Mouse (Mus musculus) thymus, postnatal 25 days (tissue): ENCODE measurements around the gene Upk3a.
A peak's percentile ranks its signal among the peaks of the same experiment; 100 is the strongest.
"Not testable (repeated sequence)": the region's sequence is repeated elsewhere in the genome, so short reads cannot be mapped to it uniquely, and the experiment has no call there.

ENCODE experiments used
- DNase-seq: peaks from one replicate; pipeline ENCODE4 v3.0.0; 2022

Gene Upk3a

DNA sequence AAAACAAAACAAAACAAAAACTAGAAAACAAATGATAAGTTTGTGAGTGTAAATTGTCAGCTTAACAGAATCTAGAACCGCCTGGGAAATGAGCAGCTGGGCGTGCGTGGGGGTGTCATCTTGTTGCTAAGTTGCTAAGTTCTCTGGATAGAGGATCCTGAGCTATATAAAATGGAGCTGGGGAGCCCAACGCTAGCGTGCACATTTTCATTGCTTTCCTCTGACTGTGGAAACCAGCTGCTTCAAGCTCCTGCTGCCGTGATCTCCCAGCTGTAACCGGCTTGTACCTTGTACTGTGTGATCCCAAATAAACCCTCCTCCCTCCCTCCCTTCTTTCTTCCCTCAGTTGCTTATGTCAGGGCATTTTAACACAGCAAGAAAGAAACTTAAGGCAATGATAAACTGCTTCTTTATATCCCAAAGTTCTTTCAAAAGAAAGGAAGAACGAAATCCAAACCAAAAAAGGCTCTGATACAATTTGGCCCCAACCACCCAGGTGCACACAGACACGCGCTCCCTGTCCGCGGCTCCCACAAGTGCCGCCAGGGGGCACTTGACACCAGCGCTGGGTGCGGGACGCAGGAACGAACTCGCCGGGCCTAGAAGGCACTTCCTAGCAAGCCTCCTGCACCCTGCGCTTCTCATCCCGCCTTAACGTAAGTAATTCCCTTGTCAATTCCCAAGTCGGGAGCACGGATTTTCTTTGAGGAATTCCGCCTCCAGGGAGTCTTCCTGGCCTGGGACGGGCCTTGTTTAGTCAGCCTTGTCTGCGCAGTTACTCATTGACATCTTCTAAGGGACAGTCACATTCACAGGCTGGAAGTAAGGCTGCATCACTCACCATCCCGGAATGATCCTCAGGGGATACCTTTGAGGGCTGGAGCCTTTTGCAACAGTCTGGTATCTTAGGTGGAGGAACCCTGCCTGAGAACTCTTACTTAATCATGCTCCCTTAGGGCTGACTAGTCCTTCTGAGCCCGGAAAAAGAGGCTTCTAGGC lies 15.7 kb upstream of the Upk3a start:
- DNase-seq: peak; percentile 84

GRCm38 (mm10) chr15:85009666-85010065 lies 7.3 kb upstream of the Upk3a start:
- DNase-seq: no peak

- no peak for DNase-seq
These were observed 4.9 kb upstream of the Upk3a start for GRCm38 (mm10) chr15:85011895-85012661.

- no peak for DNase-seq
These were observed 4.3 kb upstream of the Upk3a start for GRCm38 (mm10) chr15:85012662-85013054.

GRCm38 (mm10) chr15:85015771-85016170 lies 1.2 kb upstream of the Upk3a start:
- DNase-seq: no peak

- DNase-seq: no peak
These were observed 5.3 kb downstream of the Upk3a start for GRCm38 (mm10) chr15:85022211-85022610.

GRCm38 (mm10) chr15:85026197-85026596 lies 9.3 kb downstream of the Upk3a start:
- no peak for DNase-seq

DNA sequence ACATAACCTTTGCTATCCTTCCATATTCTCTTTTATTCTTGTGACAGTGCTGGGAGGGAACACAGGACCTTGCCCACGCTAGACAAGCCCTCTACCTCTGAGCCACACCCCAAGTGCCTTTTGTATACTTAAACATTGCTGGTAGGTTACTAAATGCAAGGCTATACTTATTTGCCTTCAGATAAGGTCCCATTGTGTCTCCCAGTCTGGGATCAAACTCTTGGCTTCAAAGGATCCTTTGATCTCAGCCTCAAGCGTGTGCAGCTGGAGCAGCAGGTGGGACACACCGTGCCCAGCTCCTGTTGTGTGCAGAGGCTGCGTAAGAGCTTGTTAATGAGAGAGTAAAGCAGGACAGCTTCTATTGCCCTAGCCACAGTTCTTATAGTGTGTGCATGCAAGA lies 10.8 kb downstream of the Upk3a start:
- no peak for DNase-seq

GRCm38 (mm10) chr15:85028648-85029047 lies 11.7 kb downstream of the Upk3a start, which contains the start of gene Fam118a:
Gene Fam118a, plus strand, starts transcription at chr15:85028948.
- not testable (repeated sequence) for DNase-seq

DNA sequence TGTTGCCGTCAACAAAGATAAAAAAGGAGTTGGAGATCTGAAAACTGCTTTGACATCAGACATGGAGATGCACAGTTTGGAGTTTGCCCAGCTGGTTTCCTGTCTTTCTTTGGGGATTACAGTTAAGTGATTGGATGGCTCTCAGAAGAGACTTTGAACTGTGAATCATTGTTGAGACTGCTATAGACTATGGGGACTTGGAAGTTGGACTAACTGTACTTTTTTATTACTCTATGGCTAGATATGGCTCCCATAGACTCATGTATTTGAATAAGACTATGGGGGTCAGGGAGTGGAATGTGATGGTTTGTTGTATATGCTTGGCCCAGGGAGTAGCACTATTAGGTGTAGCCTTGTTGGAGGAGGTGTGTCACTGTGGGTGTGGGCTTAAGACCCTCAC lies 13.7 kb downstream of the Upk3a start:
- DNase-seq: not testable (repeated sequence)

GRCm38 (mm10) chr15:85031866-85032265 lies 14.9 kb downstream of the Upk3a start:
- DNase-seq: no peak

DNA sequence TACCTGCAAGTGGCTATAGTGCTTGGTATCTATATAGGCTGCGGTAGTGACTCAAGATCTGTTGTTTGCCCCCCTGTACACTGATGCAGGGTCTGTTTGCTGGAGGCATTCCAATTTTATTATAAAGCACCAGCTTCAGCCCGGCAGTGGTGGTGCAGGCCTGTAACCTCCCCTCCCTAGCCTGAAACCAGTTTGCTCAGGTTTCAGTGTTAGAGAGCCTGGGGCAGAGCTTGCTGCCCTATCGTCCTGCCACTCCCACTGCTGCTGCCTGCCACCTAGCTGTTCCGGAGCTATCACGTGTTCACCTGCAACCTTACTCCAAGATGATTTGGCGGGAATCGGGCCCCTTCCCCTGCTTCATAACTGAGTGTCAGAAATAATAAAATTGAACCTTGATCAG lies 17.0 kb downstream of the Upk3a start:
- not testable (repeated sequence) for DNase-seq

DNA sequence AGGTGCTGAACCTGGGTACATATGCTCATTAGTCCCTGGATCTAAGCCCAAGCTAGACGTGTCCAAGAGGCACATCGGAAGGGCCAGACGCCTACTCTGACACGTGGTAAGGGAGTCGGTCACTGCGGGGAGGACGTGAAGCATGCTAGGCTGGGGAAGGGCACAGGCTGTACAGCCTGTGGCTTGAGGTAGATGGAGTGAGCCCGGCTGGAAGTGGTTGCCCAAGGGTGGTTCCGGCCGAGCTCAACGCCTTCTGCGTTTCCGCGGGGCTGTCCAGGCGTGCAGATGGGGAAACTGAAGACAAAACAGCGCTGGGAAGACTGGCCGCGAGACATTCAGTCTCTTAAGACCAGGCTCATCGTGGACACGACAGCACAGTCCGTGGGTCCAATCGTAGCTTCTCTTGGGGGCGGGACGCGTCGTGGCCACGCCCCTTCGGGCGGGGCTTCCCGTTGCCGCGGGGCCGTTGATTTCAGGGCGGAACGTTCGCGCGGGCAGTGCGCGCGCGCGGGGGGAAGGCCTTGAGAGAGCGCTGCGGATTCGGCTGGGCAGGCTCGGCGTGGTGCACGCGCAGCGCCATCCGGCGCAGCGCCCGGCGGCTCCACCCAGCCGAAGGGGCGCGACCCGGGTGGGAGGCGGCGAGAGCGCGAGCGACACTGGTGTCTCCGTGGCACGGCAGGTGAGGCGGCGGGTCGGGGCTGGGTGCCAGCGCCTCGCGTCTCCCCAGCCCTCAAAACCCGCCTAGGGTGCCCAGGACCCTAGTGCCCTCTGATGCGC lies 19.8 kb downstream of the Upk3a start:
- DNase-seq: peak; percentile 98

DNA sequence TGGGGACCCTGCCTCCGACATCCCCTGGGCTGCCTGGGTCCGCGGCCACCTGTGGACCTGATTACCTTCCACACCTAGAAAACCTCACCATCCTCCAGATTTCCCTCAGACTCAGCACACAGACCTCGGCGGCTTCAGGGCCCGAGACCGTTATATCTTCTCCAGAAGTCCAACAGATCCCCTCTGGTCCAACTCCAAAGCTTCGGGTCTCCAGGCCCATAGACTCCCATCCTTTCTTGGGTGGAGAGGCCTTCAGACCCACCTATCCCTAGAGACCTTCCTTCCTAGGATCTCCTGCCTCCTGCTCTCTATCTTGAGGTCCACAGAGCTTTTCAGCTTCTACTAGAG lies 20.4 kb downstream of the Upk3a start:
- no peak for DNase-seq

DNA sequence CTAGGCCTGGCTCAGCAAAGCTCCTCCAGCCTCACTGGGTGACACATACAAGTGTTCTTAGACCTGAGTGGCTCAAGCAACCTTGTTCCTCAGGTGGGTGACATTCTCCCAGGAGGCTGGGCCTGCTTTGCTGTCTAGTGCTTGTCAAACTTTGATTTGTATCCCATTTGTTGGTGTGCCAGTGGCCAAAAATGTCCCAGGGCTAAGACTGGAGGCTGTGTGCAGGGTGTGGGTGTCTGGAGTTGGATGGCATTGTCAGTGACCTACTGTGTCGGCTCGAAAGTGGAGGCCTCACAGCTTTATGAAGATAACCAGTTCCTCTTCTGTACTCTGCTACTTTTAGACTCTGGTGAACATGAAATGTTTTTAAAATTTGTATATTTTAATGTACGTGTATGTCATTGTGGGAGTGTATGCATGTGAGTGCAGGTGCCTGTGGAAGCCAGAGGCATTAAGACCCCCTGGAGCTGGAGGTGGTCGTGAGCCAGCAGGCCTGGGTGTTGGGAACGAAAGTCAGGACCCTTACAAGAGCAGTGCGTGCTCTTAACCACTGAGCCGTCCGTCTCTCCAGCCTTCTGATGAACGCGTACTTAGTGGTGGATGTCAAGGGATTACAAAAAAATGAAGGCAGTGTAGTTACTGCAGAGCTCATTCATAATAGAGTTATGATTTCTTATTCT lies 24.7 kb downstream of the Upk3a start:
- no peak for DNase-seq

DNA sequence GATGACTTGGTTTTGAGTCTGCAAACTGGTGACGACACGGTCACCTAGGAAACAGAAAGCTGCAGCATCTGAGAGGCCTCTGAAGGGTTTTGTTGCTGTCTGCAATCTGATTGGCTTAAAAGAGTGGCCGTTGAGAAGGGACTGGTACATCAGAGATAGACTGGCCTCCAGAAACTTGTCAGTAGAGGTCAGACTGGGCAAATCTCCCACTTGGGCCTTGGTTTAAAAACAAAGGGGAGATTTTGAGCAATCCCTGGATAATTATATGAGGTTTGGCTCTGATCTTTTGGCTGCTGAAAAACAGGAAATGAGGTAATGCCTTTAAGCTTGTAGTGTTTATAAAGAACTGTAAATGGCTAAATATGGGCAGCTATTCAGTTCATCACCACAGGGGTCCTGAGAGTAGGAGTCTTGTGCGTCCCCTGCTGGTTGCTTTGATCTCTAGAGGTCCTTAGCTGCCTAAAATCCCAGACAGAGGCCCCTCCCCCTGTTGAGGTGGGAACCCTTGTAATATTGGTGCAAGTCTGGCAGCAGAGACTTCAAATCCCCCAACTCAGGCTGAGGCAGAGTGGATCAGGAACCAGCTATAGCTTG lies 25.5 kb downstream of the Upk3a start:
- DNase-seq: peak; percentile 64

- peak; percentile 15 for DNase-seq
These were observed 26.2 kb downstream of the Upk3a start for GRCm38 (mm10) chr15:85043116-85043515.

GRCm38 (mm10) chr15:85043761-85044160 lies 26.8 kb downstream of the Upk3a start:
- no peak for DNase-seq

DNA sequence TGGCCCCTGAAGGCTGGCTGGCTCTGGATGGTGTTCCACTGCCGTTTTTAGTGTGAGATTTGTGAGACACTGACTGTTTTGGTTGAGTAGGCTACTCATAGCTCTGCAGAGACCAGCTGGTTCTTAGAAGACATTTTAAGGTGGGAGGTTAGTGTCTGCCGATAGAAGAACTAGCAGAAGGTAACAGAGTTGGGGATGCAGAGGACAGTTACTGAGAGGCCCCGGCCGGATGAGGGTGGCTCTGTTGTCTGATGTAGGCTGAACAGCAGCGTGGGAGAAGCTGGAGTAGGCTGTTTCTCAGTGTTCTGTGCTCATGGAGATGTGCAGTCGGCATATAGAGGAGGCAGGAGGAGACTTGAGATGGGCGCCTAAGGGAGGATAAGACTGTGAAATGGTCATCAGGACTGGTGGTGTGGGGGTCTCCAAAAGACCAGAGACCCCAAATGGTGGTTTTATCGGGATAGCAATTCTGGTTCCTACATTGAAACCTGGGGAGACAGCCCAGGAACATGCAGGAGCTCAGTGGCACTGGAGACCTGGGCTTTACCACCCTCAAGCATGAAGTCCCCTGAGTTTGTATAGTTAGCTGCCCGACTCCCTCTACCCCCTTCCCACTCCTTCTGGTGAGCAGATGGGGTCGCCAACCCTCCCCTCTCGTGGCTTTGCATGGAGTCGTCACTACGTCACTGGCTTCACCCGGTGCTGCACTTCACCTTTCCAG lies 29.4 kb downstream of the Upk3a start:
- no peak for DNase-seq

DNA sequence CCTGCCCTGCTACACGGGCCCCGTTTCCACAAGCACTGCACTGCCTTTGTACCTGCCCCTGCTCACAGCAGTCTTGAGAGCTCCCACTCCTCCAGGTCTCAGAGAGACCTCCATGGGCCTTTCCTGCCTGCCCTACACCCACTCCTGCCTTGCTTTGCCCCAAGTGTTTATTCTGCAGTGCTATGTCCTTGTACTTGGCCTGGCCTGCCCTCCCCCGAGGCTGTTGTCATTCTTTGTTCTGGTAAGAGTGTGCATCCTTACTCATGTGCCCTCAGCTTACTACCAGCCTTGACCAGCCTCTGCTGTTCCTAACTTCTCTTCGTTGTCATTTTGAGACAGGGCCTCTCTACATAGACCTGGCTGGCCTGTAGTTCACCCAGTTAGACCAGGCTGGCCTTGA lies 30.9 kb downstream of the Upk3a start:
- no peak for DNase-seq

DNA sequence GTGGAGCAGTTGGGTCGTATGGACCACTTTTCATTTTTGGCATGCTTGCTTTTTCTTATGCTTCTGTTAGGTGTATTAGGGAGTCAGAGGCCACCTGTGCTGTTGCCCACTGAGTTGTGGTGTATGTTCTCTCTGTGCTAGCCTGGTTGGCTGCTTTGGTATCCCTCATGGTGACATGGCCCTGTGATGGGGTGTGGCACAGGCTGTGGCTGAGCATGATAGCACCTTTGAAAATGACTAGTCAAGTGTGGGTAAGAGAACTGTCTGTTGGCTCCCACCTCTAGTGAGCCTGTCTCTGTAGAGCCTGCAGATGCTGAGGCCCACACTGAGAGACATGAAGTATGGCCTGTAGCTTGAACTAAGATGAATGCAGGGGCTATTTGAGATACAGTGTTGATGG lies 32.8 kb downstream of the Upk3a start:
- DNase-seq: no peak
